Mouse (Mus musculus) kidney, adult 18-20 months (tissue): ENCODE measurements around the gene Sec24a.
"Not testable (repeated sequence)": the region's sequence is repeated elsewhere in the genome, so short reads cannot be mapped to it uniquely, and the experiment has no call there.

Experiments
- DNase-seq: peaks from one replicate; pipeline ENCODE4 v3.0.0; 2021

Gene Sec24a

GRCm38 (mm10) chr11:51759251-51759650, 4.2 kb downstream of the Sec24a start:
- DNase-seq, result no peak

GRCm38 (mm10) chr11:51758207-51758606, 5.2 kb downstream of the Sec24a start:
- DNase-seq, result not testable (repeated sequence)

DNA sequence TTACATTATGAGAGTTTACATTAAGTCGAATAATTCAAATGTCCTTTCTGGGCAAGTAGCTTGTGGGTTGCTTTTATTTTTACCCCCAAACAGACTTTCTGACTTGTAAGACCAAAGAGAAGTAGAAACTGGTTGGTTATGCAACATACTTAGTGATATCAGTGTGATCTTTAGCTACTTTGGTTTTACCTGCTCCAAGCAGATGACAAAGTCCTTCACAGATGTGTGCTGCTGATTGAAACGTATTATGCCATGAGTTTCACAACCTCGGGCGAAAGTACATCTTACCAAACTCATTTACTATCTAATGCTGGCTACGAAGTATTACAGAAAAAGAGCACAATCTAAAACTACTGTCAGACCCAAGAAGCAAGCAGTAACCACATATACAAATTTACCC, 5.8 kb downstream of the Sec24a start:
- no peak for DNase-seq

DNA sequence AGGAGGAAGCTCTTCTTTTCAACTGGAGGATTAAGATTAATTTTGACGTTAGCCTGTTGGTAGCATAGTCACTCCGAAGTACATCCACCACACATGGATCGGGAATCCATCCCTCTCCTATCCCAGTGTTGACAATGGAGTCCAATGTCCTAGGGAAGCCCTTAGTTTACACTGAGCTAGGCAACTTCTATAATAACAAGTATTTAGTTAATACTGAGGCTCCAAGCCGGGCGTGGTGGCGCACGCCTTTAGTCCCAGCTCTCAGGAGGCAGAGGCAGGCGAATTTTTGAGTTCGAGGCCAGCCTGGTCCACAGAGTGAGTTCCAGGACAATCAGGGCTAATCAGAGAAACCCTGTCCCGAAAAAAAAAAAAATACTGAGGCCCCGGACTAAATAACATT, 6.4 kb downstream of the Sec24a start:
- no peak for DNase-seq

DNA sequence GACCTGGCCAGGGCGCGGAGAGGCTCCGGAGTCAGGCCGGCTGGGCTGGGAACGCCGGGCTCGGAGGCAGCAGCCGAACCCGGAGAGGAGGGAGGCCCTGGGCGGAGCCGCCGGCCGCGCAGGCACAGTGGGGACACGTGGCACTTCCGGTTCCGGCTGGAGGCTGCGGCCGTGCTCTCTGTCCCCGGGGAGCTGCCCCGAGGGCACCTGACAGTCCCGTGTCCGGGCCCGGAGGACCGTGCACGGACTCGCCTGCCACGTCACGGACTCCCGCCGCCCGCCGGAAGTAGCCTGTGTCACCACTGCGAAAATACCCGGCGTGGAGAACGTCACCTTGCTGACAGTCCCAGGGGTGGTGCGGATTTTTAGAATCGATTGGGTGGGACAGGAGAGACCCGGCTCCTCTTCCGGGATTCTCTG, 7.1 kb downstream of the Sec24a start:
- DNase-seq, result peak; percentile 94

DNA sequence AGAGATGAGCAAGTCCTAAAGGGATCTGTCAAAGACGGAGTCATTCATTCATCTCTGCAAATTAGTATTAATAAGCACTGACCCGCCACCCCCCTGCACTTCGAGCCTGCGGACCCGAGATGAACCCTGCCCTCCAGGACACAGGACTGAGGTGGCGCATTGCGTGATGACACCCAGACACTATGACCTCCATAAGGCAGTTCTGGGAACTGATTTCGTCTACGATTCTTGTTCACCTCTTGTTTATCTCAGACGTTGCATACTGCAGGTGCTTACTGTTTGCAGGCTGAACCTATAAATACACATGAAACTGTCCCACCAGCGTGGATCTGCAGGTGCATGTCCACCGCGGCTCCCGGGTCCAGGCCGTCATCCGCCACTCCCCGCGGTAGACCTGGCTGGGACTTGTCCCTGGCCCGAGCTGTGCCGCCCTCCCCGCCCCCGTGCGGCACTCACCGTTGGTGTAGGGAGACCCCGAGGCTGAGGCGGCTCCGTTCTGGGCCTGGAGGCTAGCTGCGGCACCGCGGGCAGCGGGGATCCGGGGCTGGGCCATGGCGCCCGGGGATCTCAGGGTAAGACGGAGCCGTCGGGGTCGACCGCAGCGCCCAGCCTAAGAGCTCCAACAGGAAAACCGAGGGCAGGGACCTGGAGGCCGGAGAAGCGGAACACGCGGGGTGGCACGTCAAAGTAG, 7.7 kb downstream of the Sec24a start:
- DNase-seq, result no peak

- not testable (repeated sequence) for DNase-seq
These were observed 11.7 kb downstream of the Sec24a start for GRCm38 (mm10) chr11:51751623-51752225.

DNA sequence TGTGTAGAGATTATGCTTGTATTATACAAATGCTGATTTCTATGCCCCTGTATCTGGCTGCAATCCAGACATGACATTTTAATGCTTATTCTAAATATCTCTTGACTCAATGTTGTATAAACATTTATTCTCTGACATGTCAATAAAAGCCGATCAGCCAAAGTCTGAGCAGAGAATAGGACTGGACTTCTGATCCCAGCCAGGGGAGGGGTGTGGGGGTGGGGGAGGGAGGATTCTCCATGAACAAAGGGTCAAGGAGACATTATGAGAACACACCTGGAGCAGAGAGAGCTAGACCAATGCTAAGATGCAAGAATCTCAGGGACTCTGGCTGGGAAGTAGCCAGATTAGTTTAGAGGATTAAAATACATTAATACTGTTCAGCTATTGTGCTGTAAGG, 17.3 kb downstream of the Sec24a start:
- no peak for DNase-seq

GRCm38 (mm10) chr11:51740701-51741100, 22.7 kb downstream of the Sec24a start:
- DNase-seq, result no peak

DNA sequence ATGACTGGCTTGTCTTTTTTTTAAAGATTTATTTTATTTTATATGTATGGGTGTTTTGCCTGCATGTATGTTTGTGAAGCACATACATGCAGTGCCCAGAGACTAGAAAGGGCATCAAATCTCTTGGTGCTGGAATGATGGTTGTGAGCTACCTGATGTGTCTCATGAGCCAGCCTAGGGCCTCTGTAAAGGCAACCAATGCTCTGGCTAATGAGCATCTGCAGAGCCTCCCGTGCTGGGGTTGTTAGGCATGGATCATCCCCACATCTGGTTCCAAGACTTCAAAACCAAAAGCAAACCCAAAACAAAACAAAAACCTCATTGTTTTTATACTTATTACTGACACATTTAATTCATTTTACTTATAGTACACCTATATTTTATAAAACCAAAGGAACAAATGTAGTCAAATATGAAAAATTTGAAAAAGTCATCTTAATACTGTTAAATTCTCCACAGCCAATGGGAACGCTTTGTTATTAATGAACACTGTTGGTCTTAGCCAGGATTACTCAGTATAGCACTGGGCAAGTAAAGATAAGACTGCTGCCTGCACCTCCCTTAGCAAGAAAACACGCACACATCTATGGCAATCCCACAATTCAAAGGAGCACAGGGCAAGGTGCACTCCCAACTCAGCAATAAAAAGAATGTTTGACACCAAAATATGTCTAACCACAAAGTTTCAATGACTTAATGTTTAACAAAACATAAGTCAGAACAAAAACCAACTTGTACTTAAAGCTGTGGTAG, 24.6 kb downstream of the Sec24a start:
- DNase-seq, result no peak

DNA sequence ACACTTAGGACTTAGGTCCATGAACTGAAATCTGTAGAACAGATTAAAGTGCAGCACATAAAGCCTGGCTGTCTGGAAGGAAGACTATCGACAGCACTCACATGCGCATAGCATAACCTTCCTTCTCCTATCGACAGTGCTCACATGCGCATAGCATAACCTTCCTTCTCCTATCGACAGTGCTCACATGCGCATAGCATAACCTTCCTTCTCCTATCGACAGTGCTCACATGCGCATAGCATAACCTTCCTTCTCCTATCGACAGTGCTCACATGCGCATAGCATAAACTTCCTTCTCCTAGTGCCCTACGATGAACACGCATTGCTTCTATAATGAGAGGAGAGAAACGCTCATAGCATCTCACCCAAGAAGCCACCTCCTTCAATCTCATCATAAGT, 29.2 kb downstream of the Sec24a start:
- DNase-seq, result not testable (repeated sequence)

- no peak for DNase-seq
These were observed 30.6 kb downstream of the Sec24a start for GRCm38 (mm10) chr11:51732883-51733282.

GRCm38 (mm10) chr11:51721066-51721465, 42.4 kb downstream of the Sec24a start:
- no peak for DNase-seq

GRCm38 (mm10) chr11:51707080-51707479, 56.4 kb downstream of the Sec24a start:
- no peak for DNase-seq

DNA sequence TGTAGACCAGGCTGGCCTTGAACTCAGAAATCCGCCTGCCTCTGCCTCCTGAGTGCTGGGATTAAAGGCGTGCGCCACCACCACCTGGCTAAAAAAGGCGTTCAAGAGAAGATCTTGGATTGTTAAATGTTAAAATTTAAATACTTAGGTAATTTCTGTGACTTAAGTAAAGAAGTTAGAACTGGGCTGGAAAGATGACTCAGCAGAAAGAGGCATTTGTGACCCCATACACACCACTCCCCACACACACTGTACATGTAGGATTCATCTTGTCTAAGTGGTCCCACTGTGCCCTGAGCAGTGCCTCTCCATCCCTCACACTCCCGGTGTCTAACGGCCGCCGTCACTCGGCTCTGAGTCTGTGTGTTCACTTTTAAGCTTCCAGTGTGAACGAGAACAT, 57.0 kb downstream of the Sec24a start:
- no peak for DNase-seq

- peak; percentile 43 for DNase-seq
These were observed 59.9 kb downstream of the Sec24a start for GRCm38 (mm10) chr11:51703379-51703998.

DNA sequence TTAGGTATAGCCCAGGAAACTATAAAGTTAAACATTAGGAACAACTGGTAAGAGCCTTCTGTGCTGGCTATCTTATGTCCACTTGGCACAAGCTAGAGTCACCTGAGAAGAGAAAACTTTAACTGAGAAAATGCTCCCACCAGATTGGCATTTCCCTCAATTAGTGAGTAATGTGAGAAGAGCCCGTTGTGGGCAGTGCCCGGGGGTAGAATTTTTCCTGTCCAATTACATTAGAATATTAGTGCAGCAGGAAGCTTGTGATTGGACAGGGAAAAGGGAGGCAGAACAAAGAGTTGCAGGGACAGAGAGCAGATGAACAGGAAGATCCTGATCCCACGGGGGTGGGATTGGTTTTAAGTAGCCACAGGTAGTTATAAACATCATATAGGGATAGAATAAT, 60.6 kb downstream of the Sec24a start:
- no peak for DNase-seq

DNA sequence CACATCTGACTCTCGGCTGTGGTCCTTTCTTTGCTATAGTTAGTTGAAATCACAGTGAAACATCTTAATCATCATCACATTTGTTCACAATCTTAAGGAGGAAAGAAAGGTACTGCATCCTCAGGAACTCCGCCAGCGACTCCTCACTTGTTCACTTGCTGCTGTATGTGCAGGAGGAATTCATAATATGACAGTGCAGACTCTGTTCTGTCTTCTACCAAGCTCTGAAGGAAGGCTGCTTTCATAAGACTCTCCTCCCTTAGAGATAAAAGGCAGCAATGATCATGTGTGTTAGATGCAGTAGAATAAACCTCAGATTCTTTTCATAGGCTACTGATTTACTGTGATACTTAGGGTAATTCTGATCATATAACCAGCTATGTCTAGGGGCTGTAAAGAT, 68.5 kb downstream of the Sec24a start:
- DNase-seq, result no peak

- DNase-seq, result not testable (repeated sequence)
These were observed 72.8 kb downstream of the Sec24a start for GRCm38 (mm10) chr11:51690597-51690996.

GRCm38 (mm10) chr11:51689343-51689742, 74.1 kb downstream of the Sec24a start:
- DNase-seq, result no peak

DNA sequence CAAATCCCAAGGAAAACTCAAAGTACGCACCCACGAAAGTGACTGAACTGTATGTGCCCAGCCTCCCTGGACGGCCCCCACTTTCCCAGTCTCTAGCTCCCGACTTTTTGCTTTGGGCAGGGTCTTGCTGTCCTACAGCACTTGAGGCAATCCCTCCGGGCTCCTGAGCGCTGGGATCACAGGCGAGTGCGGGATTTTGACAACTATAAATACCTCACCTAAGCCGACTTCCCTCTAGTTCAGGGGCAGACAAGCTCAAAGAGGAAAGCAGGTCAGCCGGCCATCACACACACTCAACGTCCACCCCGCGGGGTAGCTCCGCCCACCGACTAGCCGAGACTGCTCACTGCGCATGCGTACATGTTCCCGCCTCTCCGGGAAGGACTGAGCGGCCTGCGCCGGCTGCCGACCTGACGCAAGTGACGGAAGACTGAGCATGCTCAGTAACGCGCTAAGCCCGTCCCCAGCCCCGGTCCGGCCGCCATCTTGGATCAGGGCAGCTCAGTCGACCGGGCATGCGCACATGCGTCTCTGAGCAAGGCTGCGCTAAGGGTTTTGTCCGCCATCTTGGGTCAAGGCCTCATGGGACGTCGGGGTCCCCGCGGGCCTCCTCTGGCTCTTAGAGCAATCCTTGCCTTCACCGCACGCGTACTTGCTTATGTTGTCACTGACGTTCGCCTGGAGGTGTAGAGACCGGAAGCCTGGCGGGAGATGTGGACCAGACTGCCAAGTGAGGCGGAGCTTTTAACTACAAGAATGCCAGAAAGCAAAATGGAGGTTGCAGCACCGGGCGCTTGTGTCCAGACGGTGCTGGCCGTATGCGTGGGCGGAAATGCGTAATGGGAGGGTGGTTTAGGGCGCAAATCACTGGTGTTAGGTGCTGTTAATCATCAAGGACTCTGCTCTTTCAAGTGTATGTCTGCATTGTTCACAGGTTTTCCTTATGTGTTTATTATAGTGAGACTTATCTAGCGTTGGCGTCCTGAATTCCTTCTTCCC, 74.8 kb downstream of the Sec24a start, which contains the start of gene 0610009B22Rik:
Gene 0610009B22Rik (minus strand): TSS at position 545 of the 999 bp plus-strand sequence.
- DNase-seq, result peak; percentile 100

DNA sequence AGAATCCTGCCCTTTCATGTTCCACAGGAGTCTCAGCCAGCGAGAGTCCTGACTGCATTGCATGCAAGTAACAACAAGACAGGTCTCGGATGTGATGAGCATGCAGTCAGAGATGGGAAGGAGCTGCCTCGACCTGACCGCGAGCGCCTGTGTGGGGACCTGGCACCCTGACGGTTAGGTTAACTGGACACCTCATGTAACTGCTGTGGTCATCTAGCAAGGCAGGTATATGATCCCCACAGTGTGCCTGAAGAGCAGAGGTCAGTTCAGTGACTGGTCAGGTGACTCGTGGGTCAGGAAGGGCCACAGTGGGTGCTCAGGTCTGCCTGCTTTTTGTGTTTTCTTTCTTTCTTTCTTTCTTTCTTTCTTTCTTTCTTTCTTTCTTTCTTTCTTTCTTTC, 81.5 kb downstream of the Sec24a start:
- no peak for DNase-seq
